Mouse (Mus musculus): ENCODE results near the gene Atl1. TPM values are rescaled to one million over a fixed set of nuclear protein-coding genes. Genes with fewer than 3 reads are reported as not detected.

Atl1 gene
- 132 and 148 TPM in 2 replicates for polyA plus RNA-seq (2015; fragmentation: Nextera tagmentation; extraction: Ambion mirVana)

DNA sequence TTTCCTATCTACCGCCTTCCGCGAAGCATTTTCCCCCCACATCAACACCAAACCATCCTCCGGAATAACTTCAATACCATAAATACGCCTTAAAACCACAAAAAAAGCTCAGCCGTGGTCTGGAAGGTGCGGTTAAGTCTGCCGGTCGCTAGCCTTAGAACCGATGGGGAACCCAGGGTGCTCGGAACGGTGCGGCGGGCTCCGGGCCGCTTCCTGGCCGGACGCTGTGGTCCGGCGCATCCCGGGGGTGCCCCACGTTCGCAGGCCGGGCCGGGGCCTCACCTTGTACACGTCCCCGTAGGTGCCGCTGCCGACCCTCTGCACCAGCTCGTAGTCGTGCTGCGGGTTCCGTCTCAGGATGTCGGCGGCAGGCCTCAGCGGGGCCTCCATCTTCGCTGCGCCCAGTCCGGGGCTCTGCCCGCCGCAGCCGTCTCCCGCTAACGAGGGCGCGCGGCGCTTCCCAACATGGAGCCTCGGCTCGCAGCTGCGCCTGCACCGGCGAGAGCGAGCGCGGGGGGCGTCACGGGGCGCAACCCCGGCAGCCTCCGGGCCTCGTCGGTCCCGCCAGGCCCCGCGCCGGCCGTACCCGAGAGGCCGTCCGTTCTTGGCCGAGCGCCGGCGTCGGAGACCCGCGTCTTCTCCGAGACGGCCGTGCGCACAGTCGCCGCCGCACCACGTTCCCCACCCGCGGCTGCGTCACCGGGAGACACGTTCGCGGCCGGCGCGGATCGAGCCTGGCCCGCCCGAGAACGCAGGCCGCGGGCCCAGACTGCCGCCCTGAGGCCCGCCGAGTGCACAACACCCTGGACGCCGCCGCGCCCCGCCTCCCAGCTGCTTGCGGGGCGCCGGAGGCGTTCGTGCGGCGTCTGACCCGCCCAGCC lies at the start of gene Atl1, which contains the start of gene Map4k5:
Gene Atl1, plus strand, starts transcription at position 244 of the 881 bp plus-strand sequence.
Gene Map4k5, minus strand, starts transcription at position 830 of the 881 bp plus-strand sequence.
- Histone ChIP-seq H3K4me3 (peak within 1 kb of the TSS; percentile 65), H3K4me2 (peak within 1 kb of the TSS; percentile 72), H3K4me1 (replicated peaks) (peaks cover 40% of the 10 kb centered on the region), H3K36me3 (no peaks in the 10 kb centered on the region), H3K9me3 (no peaks in the 10 kb centered on the region), H3K27me3 (no peaks in the 10 kb centered on the region), H3K9ac (peak within 1 kb of the TSS; percentile 91), H3K27ac (replicated peaks) (peak within 1 kb of the TSS; percentile 91)
- WGBS: under 1% methylated on average over 108 of the region's 118 CpGs
- ATAC-seq (ENCODE audit: low FRiP score, low read depth): peak; percentile 96

DNA sequence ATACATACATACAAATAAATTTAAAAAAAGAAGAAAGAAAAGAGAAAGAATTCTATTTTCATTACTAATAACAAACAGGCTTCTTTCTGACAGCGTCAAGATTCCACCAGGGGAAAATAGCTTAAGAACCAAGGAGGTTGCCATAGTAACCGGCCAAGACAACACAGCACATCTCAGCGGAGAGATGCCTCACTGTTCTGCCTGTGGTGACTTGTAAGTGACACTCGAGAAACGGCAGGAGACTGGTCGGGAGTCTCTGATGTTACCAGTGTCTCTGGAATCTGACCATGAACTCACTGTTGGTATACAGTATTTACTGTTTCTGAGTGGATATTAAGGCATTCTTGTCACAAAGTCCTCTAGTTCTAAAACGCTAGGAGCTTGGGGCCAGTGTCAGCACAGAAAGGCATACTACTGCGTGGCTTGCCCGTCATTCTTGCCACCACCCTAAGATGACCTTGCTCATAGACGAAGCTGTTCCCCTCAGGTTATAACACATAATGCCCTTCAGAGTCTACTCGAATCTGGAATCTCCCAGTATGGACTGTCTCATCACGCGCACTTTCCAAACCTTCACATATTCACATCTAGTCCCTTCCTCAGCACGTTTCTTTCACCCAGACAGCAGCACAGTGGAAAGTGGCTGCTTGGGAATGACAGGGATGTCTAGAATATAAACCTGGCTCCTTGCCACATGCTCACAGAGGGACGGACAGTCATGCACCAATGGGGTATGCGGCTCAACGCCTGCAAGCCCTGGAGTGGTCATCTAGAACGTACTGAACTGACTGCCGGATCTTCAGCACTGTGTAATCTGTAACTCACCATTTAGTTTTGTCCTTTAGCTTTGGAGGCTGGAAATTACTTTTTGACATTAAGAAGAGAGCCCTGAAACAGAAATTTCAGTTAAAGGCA lies 48.6 kb upstream of the Atl1 start:
- 0 out of 2 replicates have a peak overlapping the region, but pooled peaks have one; percentile 7 for H3K4me2 ChIP-seq
- H3K4me3 ChIP-seq: no peak overlapping the region
- no peaks in the 10 kb centered on the region for H3K27me3 ChIP-seq
- peaks cover 5% of the 10 kb centered on the region; the same call in 1 of the 2 replicates for H3K4me1 ChIP-seq (replicated peaks)
- 45% methylated on average over 19 of the region's 19 CpGs for WGBS
- no peak overlapping the region for H3K9ac ChIP-seq
- H3K27ac ChIP-seq (replicated peaks): peak overlapping the region; percentile 62
- peak; percentile 83; the same call in 1 of the 2 replicates for ATAC-seq (ENCODE audit: low FRiP score, low read depth)
- peaks cover 48% of the 10 kb centered on the region for H3K36me3 ChIP-seq
- no peaks in the 10 kb centered on the region for H3K9me3 ChIP-seq

DNA sequence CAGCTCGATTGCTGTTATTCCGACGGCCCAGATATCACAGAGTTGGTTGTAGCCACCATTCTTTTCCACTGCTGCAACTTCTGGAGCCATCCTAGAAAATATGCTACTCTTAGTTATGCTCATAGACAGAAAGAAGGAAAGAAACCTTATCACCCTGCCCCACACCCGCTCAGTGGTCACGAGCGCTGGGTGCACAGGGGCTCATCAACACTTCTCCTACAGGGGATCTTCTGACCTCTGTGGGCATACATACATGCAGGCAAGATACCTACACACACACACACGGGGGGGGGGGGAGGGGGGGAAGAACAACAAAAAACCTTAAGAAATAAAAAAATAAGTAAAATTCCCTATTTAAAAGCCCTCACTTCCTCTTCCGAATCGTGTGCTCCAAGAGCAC lies 46.7 kb upstream of the Atl1 start:
- Histone ChIP-seq H3K9ac (no peak overlapping the region), H3K27ac (replicated peaks) (no peak overlapping the region), H3K27me3 (no peaks in the 10 kb centered on the region), H3K4me3 (no peak overlapping the region), H3K36me3 (peaks cover 41% of the 10 kb centered on the region), H3K4me2 (no peak overlapping the region), H3K9me3 (no peaks in the 10 kb centered on the region), H3K4me1 (replicated peaks) (peaks cover 5% of the 10 kb centered on the region; the same call in 1 of the 2 replicates)
- ATAC-seq (ENCODE audit: low FRiP score, low read depth): no peak
- 95% methylated on average over 8 of the region's 9 CpGs for WGBS

DNA sequence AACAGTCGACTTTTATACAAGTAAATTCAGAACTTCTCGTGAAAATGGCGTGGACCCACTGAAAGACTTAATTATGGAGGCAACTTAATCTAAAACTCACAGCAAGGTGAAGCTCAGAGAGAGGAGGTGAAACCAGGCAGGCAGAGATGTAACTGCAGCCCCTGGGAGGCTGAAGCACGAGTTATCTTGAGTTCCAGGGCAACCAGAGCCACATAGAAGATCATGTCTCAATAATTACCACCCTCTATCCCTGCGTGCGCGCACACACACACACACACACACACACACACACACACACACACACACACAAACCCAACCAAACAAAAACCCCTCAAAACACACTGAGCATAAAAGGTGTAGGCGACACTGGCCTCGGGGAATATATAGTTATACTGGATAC lies 45.9 kb upstream of the Atl1 start:
- ATAC-seq (ENCODE audit: low FRiP score, low read depth): no peak
- Histone ChIP-seq H3K27me3 (no peaks in the 10 kb centered on the region), H3K9me3 (no peaks in the 10 kb centered on the region), H3K27ac (replicated peaks) (no peak overlapping the region), H3K4me2 (no peak overlapping the region), H3K36me3 (peaks cover 40% of the 10 kb centered on the region), H3K4me1 (replicated peaks) (peaks cover 5% of the 10 kb centered on the region; the same call in 1 of the 2 replicates), H3K4me3 (no peak overlapping the region), H3K9ac (no peak overlapping the region)
- 97% methylated on average over 9 of the region's 9 CpGs for WGBS

DNA sequence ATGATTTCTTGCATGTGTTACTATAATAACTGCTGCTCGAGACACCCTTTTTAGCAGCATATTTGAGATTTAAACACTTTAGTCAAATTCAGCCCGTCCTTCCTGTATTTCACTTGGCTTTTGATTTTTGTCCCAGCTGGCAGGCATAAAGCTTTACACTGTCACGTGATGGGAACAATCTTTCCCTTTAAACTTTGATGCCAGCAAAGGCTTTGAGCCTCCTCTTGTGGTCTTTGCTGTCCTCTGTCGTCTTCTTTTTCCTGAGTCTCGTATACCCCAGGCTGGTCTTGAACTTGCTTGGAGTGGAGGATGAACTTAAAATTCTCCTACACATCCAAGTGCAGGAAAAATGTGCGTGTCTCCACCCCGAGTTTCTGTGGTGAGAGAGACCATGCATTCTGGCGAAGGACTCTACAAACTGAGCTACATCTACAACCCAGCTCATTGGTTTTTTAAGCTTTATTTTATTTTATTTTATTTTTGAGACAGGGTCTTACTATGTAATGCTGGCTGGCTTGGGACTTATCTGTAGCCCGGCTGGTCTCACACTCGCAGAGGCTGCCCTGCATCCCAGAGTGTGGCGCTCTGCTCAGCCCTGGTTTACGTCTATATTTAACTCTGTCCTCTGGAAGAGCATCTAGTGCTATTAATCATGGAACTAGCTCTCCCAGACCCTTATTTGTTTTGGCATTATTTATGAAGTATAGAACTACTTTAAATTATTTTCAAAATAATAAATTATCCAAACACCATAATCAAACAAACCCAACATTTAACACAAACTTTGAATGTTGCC lies 44.1 kb upstream of the Atl1 start:
- Histone ChIP-seq H3K4me2 (no peak overlapping the region), H3K9ac (no peak overlapping the region), H3K4me3 (no peak overlapping the region), H3K4me1 (replicated peaks) (peaks cover 5% of the 10 kb centered on the region; the same call in 1 of the 2 replicates), H3K9me3 (no peaks in the 10 kb centered on the region), H3K27me3 (no peaks in the 10 kb centered on the region), H3K36me3 (peaks cover 38% of the 10 kb centered on the region), H3K27ac (replicated peaks) (no peak overlapping the region)
- 92% methylated on average over 12 of the region's 12 CpGs for WGBS
- no peak for ATAC-seq (ENCODE audit: low FRiP score, low read depth)

DNA sequence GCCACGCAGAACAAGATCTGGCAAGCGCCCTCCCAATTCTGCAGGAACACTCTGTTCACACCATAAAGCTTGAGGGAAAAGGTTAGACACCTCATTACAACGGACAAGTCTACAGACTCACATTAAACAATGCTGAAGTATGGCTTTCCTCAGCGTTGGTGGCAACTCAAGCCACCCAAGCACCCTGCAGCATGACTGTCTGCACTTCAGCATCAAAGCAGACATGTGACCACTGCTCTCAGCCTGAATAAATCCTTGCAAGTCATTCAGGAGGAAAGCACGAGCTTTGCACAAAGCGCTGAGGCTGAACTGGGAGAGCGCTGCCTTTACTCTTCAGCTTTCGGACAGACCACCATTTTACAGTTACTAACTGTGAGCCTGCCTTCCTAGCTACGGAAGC lies 40.1 kb upstream of the Atl1 start:
- no peak overlapping the region for H3K4me3 ChIP-seq
- WGBS: 84% methylated on average over 9 of the region's 9 CpGs
- no peak overlapping the region for H3K9ac ChIP-seq
- no peaks in the 10 kb centered on the region for H3K27me3 ChIP-seq
- H3K4me1 ChIP-seq (replicated peaks): no peaks in the 10 kb centered on the region
- H3K36me3 ChIP-seq: peaks cover 31% of the 10 kb centered on the region
- ATAC-seq (ENCODE audit: low FRiP score, low read depth): no peak
- no peak overlapping the region for H3K27ac ChIP-seq (replicated peaks)
- H3K4me2 ChIP-seq: no peak overlapping the region
- H3K9me3 ChIP-seq: no peaks in the 10 kb centered on the region

DNA sequence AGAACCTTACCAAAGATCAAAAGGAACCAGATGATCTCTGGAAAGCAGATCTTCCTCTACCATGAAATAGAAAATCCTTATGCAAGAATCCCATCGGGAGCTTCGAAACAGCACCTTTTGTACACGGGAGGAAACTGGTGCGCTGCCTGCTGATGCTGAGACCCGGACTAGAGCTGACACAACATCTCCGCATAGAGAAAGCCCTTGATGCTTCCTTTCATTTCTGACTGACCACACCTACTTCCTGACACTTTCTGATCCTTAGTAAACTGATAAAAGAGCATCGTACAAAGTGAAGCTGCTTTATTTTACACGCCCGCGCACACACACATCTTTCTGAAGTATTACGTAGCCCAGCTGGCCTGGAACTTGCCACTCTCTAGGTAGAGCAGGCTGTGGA lies 39.0 kb upstream of the Atl1 start:
- H3K4me2 ChIP-seq: no peak overlapping the region
- H3K4me1 ChIP-seq (replicated peaks): no peaks in the 10 kb centered on the region
- H3K4me3 ChIP-seq: no peak overlapping the region
- no peak for ATAC-seq (ENCODE audit: low FRiP score, low read depth)
- no peak overlapping the region for H3K27ac ChIP-seq (replicated peaks)
- WGBS: 88% methylated on average over 11 of the region's 11 CpGs
- no peak overlapping the region for H3K9ac ChIP-seq
- H3K9me3 ChIP-seq: no peaks in the 10 kb centered on the region
- peaks cover 24% of the 10 kb centered on the region for H3K36me3 ChIP-seq
- H3K27me3 ChIP-seq: no peaks in the 10 kb centered on the region

DNA sequence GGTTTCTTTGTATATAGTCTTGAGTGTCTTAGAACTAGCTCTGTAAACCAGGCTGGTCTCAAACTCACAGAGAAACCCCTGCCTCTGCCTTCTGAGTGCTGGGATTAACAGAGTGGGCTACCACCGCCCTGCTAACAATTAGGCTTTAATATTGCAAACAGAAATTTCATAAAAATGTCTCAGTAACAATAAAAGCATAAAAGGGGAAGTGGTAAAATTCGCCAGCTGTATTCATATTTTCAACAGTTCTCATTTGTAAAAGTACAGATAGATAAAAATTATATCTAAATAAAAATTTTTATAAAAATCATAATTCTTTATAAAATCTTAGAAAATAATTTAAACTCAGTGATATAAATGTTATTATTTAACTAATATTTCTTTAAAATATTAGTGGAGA lies 38.5 kb upstream of the Atl1 start:
- H3K9me3 ChIP-seq: no peaks in the 10 kb centered on the region
- H3K27me3 ChIP-seq: no peaks in the 10 kb centered on the region
- H3K4me3 ChIP-seq: no peak overlapping the region
- no peaks in the 10 kb centered on the region for H3K4me1 ChIP-seq (replicated peaks)
- H3K27ac ChIP-seq (replicated peaks): no peak overlapping the region
- 93% methylated on average over 2 of the region's 2 CpGs for WGBS
- peaks cover 21% of the 10 kb centered on the region for H3K36me3 ChIP-seq
- ATAC-seq (ENCODE audit: low FRiP score, low read depth): no peak
- no peak overlapping the region for H3K4me2 ChIP-seq
- no peak overlapping the region for H3K9ac ChIP-seq

DNA sequence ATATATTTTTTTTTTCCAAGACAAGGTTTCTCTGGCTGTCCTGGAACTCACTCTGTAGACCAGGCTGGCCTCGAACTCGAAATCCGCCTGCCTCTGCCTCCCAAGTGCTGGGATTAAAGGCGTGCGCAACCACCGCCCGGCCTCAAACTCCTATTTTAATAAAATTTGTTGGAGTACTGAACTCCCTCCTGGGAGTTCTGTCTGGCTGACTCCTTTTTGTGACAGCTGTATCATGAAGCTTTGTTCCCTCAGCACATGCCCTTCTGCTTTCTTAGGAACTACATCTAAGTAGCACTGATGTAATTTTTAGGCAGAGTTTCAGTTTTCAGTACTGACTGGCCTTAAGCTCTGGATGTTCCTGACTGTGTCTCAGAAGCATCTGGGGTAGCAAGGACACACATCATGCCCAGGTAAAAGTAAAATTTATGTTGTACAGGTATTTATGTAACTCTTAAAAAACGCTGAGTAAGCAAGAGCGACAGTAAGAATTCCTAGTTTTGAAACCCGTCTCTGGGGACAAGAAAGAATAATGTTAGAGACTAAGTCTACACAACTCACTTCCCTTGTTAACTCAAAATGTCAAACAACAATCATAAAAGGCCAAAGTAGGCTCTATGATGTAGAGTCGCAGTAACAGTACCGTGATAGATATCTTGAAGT lies 36.6 kb upstream of the Atl1 start:
- Histone ChIP-seq H3K9ac (no peak overlapping the region), H3K4me3 (no peak overlapping the region), H3K27ac (replicated peaks) (no peak overlapping the region), H3K4me2 (no peak overlapping the region), H3K4me1 (replicated peaks) (no peaks in the 10 kb centered on the region), H3K27me3 (no peaks in the 10 kb centered on the region), H3K9me3 (no peaks in the 10 kb centered on the region), H3K36me3 (peaks cover 16% of the 10 kb centered on the region)
- no peak for ATAC-seq (ENCODE audit: low FRiP score, low read depth)
- WGBS: 97% methylated on average over 12 of the region's 12 CpGs

DNA sequence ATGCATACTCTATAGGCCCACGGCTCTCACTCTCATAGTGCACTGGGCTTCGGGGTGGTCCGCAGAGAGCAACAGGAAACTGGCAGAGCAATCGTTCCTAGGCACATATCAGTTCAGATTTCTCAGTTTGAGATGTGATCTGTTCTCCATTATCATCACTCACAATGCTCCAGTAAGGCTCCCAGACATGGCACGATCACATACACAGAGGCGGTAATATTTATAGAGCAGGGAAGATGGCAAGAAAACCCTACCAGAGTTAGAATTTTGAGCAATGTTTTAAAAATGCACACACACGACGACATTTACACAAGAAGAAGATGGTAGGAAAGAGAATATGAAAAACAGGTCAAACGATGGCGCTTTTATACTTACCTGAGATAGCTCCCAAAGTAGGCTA lies 36.0 kb upstream of the Atl1 start:
- H3K27me3 ChIP-seq: no peaks in the 10 kb centered on the region
- no peak overlapping the region for H3K4me3 ChIP-seq
- no peak overlapping the region for H3K9ac ChIP-seq
- no peak overlapping the region for H3K27ac ChIP-seq (replicated peaks)
- no peak overlapping the region for H3K4me2 ChIP-seq
- 96% methylated on average over 10 of the region's 10 CpGs for WGBS
- peaks cover 15% of the 10 kb centered on the region for H3K36me3 ChIP-seq
- H3K4me1 ChIP-seq (replicated peaks): no peaks in the 10 kb centered on the region
- ATAC-seq (ENCODE audit: low FRiP score, low read depth): no peak
- H3K9me3 ChIP-seq: no peaks in the 10 kb centered on the region

DNA sequence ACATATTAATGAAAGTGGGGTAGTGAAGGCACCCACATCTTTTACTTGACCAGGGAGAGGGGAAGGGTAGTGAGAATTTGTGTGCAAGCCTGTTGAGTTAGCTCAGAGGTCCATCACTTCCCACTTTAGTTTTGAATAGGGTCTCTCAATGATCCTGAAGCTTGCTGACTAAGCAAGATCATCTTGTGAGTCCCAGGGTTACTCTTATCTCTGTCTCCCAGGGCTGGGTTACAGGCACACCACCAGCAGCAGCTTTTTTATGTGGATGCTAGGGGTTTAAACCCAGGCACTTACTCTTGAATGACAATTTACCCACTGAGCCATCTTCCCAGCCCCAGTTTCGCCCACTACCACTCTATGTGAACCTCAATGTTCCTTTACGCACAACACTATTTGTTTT lies 34.8 kb upstream of the Atl1 start:
- H3K9me3 ChIP-seq: no peaks in the 10 kb centered on the region
- peaks cover 10% of the 10 kb centered on the region for H3K36me3 ChIP-seq
- ATAC-seq (ENCODE audit: low FRiP score, low read depth): no peak
- H3K9ac ChIP-seq: no peak overlapping the region
- no peak overlapping the region for H3K4me3 ChIP-seq
- no peak overlapping the region for H3K27ac ChIP-seq (replicated peaks)
- 100% methylated on average over 2 of the region's 2 CpGs for WGBS
- no peak overlapping the region for H3K4me2 ChIP-seq
- H3K4me1 ChIP-seq (replicated peaks): no peaks in the 10 kb centered on the region
- no peaks in the 10 kb centered on the region for H3K27me3 ChIP-seq
